Mouse (Mus musculus): Measurements from ENCODE around the gene Cd79b. TPM values are rescaled to one million over a fixed set of nuclear protein-coding genes. Genes with fewer than 3 reads are reported as not detected.

Cd79b gene
- total RNA-seq, 4 experiments from 2014 or later, result 0.26 to 0.93 TPM; not detected in 2

DNA sequence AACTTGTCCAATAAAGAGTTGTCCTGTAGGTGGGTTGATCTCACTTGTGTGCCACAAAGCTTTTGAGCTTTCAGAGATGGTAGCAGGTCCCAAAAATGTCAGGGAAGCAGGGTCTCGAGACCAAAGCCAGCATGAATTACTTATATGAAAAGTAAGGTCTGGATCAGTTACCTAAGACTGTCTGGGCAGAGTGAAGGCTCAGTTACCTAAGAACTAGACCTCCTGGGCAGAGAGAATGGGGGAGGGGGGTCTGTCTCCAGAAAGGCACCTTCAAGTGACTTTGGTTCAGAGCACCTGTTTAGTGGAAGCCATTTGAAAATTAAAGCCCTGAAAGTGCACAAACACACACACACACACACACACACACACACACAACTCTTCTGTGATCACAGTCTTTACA, 40.2 kb downstream of the Cd79b start:
- no peak for DNase-seq (ENCODE audit: low spot score in 2 of 2)

- DNase-seq (ENCODE audit: low spot score in 2 of 2), result no peak
Observed at GRCm38 (mm10) chr11:106273811-106274210, 40.8 kb downstream of the Cd79b start.

GRCm38 (mm10) chr11:106273311-106273684, 41.3 kb downstream of the Cd79b start:
- no peak for DNase-seq (ENCODE audit: low spot score in 2 of 2)

DNA sequence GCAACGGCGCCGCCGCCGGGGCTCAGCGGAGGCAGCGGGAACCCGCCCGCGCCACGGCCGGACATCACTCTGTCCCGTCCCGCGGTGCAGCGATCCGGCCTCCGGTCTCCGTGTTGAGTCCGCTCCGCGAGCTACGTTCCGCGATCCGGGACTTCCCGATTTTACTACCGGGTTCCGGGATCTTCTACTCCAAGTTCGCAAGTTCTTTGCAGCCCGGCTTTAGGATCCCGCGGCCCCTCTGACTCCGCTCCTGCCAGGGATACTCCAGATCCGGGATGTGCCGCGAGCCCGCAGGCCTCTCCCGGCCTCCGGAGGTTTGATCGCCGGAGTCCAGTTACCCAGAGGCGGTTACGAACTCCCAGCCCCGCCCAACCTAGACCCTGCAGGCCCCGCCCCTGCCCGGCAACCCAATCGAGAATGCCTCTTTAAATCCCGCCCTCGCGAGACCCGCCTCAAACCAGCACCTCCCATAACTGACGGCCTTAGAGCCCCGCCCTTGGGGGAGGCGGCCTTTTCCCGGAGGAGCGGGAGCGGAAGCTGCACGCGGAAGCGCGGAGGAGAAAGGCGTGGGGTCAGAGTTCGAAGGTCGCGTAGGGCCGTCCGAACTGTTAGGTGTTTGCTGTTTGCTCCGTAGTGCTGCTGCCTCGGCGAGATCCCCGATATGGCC, 41.8 kb downstream of the Cd79b start, which contains the start of gene Smarcd2:
Smarcd2 (minus strand) TSS at position 329 of the 667 bp plus-strand sequence.
- peak; percentile 93 to 99 for DNase-seq (ENCODE audit: low spot score in 2 of 2)

DNA sequence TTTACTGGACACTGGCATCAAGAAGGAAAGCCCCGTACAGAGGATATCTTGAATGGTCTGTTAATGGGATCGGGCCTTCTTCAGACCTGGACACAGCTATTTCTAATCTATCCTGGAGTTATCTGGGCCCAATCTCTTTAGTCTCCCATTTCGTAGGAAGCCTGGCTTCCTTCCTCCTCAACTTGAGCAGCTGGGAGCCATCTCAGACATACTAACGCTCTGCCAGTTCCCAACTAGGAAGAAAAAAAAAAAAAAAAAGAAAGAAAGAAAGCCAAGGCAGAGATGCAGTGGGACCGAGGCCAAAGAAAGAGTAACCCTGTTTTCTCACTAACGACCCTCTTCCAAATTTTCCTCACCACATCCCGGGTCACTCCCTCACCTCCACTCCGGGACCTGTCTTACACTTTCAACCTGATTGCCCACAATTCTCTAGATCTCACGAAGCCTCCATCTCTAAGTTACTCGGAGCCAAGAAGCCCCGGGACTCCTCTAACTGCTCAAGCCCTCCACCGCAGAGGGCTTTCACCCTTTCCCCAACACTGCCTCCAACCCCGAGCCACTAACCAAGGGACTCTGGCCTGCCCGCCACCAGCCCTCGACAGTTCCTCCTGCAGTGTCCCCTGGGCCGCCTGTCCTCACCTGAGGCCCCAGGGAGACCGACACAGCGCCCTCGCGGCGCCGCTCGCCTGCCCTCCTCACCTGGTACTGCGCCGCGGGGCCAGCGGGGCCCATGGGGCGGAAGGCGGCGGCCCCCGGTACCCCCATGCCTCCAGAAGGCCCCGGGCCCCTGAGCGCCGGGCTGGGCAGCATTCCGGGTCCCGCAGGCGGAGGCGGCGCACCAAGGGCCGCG, 42.5 kb downstream of the Cd79b start:
- no peak for DNase-seq (ENCODE audit: low spot score in 2 of 2)

DNA sequence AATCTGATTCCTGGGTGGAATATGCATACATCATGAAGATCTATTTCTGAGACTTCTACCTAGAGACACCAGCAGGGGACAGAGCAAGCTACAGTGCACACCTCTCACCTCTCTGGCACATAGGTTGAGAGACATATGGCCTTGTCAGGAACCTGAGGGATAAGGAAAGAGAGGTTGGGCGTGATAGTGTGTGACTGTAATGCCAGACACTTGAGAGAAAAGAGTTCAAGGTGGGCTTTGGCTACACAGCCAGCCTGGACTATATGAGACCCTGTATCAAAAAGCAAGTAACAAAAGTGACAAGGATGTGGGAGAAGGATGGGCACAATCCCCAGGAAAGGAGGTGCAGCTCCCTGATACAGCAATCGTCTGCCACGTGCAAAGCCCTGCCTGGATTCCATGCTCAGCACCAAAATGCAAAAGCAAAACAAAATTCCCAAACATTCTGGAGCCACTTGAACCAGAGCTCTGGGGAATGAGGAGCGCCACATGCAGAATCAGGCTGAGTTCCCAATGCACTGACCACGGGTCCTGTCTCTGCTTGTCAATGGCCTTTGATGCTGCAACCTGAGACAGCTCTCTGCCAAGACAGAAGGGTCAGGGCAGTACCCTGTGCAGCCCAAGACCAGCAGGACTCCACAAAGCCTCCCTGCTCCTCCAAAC, 43.3 kb downstream of the Cd79b start:
- no peak for DNase-seq (ENCODE audit: low spot score in 2 of 2)

DNA sequence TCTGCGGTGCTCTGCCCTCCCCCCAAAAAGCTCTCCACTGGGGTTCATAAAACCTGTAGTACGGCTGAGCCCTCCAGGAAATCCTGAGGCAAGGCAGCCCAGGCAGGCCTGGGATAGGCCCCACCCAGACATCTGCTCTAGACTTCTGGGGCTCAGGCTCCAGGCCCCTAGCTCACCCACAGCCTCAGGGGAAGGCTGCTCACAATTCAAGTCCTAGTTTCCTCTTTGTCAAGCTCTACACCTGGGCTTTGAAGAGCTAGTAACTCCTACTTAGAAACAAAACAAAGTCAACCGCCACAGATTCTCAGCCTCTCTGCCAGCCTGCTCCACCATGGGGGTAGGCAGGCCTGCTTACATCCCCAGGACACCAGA, 45.5 kb downstream of the Cd79b start:
- no peak for DNase-seq (ENCODE audit: low spot score in 2 of 2)

- no peak for DNase-seq (ENCODE audit: low spot score in 2 of 2)
Observed at GRCm38 (mm10) chr11:106268326-106269059, 46.1 kb downstream of the Cd79b start.

DNA sequence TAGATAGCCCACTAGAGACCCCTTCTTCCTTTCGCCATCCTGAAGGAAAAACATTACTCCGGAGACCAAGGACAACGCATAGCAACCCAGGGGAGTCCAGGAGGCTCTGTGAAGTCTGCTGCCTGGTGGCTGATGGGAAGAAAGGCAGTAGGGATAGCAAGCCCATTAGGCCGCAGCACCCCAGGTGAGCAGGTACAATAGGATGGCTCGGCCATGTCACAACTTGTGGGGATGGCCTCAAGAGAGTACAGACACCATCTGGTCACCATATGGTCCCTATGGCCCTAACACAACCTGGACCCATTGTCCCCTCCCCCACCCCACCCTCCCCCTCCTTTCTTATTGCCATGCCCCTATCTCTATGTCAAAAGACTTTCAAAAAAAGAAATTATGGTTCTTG, 46.7 kb downstream of the Cd79b start:
- DNase-seq (ENCODE audit: low spot score in 2 of 2), result no peak

DNA sequence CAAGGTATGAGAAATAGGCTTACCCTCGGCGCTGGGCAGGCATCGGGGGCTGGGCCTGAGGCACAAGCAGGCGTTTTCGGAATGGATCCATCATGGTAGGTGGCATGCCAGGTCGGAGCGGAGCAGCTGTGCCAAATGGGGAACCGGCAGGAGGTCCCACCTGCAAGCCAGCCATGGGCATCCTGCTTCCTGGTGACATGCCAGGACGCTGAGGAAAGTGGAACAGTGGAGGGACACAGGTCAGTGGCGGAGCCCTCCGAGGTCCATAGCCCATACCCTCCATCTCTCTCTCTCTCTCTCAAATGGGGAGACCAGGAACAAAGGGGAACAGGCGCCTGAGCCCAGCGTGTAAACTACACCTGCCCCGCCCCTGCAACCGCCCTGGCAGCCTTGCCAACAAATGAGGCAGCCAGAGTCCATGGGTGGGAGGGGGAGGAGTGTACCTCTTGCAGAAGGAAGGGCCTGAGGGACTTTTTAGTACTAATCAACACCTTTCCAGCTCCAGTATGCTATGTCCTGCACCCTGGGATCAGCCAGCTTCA, 47.2 kb downstream of the Cd79b start:
- DNase-seq (ENCODE audit: low spot score in 2 of 2), result no peak

- no peak for DNase-seq (ENCODE audit: low spot score in 2 of 2)
Observed at GRCm38 (mm10) chr11:106266431-106266830, 48.1 kb downstream of the Cd79b start.

DNA sequence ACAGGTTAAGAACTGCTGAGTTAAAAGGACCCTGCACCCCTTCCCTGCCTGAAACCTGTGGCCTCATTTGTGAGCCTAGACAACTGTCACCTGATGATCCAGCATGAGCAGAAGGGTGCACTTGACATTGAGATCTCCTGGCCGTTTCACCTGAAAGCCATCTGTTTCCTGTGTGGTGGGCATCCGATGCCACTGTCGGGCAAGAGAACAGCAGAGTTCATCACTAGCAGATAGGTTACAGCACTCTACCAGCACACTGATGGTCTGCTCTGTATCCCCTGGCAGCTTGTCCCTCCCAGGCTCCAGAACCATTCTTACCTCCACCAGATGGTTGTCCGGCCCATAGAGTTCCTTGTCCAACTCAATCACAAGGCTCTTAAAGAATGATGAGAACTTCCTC, 49.0 kb downstream of the Cd79b start:
- no peak for DNase-seq (ENCODE audit: low spot score in 2 of 2)

- no peak for DNase-seq (ENCODE audit: low spot score in 2 of 2)
Observed at GRCm38 (mm10) chr11:106264988-106265387, 49.6 kb downstream of the Cd79b start.

DNA sequence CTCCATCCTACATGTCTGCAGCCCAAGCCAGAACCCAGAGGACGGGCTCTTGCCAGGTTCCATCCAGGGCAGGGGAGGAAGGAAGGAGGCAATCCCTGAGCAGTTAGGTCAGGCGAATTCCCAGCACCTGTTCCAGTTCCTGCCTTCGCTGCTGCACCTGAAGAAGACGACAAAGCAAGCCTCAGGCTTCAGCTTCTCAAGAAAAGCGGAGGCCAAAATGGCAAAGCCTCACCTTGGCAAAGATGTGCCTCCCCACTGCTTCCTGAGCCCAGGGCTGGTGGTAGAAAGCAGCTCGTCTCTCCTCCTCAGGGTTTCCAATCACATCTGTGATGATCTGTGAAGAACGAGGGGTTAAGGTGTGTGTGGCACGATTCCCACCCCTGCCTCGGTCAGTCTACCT, 50.6 kb downstream of the Cd79b start:
- no peak for DNase-seq (ENCODE audit: low spot score in 2 of 2)

Other genes starting within 250 kb of the Cd79b start
- gene Taco1, start 248.7 kb downstream of the Cd79b start, total RNA-seq (2022), result 10 to 100 TPM; 16.1 to 18.2 (median 17.2) TPM
- gene Map3k3, start 230.1 kb downstream of the Cd79b start, total RNA-seq (2022), result 10 to 100 TPM; 28.2 to 31.8 (median 28.7) TPM
- gene Gm10840, start 153.9 kb downstream of the Cd79b start, total RNA-seq (2022), result 1 to 10 TPM in 1 of 4 experiments, not detected in 3; 1.7 TPM
- 10 to 100 TPM; 79.3 to 90.2 (median 86.9) TPM for gene Limd2, start 153.9 kb downstream of the Cd79b start, total RNA-seq (2022)
- 10 to 100 TPM; 29.0 to 34.0 (median 30.3) TPM for gene Strada, start 112.6 kb downstream of the Cd79b start, total RNA-seq (2022)
- gene Ccdc47, start 98.4 kb downstream of the Cd79b start, total RNA-seq (2022), result 10 to 100 TPM; 83.3 to 93.9 (median 86.2) TPM
- 10 to 100 TPM; 64.8 to 69.6 (median 68.7) TPM for gene Ddx42, start 97.8 kb downstream of the Cd79b start, total RNA-seq (2022)
- 10 to 100 TPM; 24.2 to 34.4 (median 29.6) TPM for gene Ftsj3, start 58.7 kb downstream of the Cd79b start, total RNA-seq (2022)
- gene Psmc5, start 58.6 kb downstream of the Cd79b start, total RNA-seq (2022), result 100 to 1,000 TPM; 185 to 217 (median 197) TPM
- 10 to 100 TPM; 12.2 to 20.5 (median 19.4) TPM for gene Smarcd2, start 41.8 kb downstream of the Cd79b start, total RNA-seq (2022)
- under 1 TPM in 3 of 4 experiments, not detected in 1; 0.14 to 0.17 (median 0.16) TPM for gene Tcam1, start 38.1 kb downstream of the Cd79b start, total RNA-seq (2022)
- gene Gh, start 12.9 kb downstream of the Cd79b start, total RNA-seq (2022), result 10 to 100 TPM in 1 of 4 experiments, 1 to 10 TPM in 1, not detected in 2; 1.1 to 16.8 TPM
- under 1 TPM in 3 of 4 experiments, not detected in 1; 0.04 to 0.43 (median 0.11) TPM for gene Scn4a, start 38.5 kb upstream of the Cd79b start, total RNA-seq (2022)
- gene Prr29, start 50.7 kb upstream of the Cd79b start, total RNA-seq (2022), result not detected
- 1 to 10 TPM; 2.0 to 2.3 (median 2.2) TPM for gene Icam2, start 73.3 kb upstream of the Cd79b start, total RNA-seq (2022)
- gene Ern1, start 173.1 kb upstream of the Cd79b start, total RNA-seq (2022), result 10 to 100 TPM in 1 of 4 experiments, 1 to 10 TPM in 3; 8.2 to 10.5 (median 9.2) TPM

Measured in left cerebral cortex, adult 8-10 months (tissue).